Mouse (Mus musculus) cerebellum, adult 11 months (tissue): ENCODE measurements at regions not wholly inside any gene's neighbourhood (a gene's known extent, or its start where the extent isn't known, plus 50 kb on each side); places are given as distances from the start of the nearest gene placed in this dataset.

ENCODE experiments used
- DNase-seq: peaks from one replicate; pipeline ENCODE4 v3.0.0; 2022

GRCm38 (mm10) chr1:184605666-184606065 is 126.8 kb downstream of the Hlx start:
- no peak for DNase-seq

GRCm38 (mm10) chr1:184603136-184603535 is 129.3 kb downstream of the Hlx start:
- no peak for DNase-seq

- no peak for DNase-seq
Observed at GRCm38 (mm10) chr1:184595449-184595848, 137.0 kb downstream of the Hlx start.

GRCm38 (mm10) chr1:184590634-184591033 is 141.8 kb downstream of the Hlx start:
- no peak for DNase-seq

GRCm38 (mm10) chr1:184589277-184589676 is 143.1 kb downstream of the Hlx start:
- DNase-seq, result no peak

GRCm38 (mm10) chr1:184584505-184584874 is 147.9 kb downstream of the Hlx start:
- no peak for DNase-seq

GRCm38 (mm10) chr1:184583751-184584504 is 148.5 kb downstream of the Hlx start:
- no peak for DNase-seq

- no peak for DNase-seq
Observed at GRCm38 (mm10) chr1:184579475-184579874, 152.9 kb downstream of the Hlx start.

- DNase-seq, result no peak
Observed at GRCm38 (mm10) chr1:184576527-184576926, 155.9 kb downstream of the Hlx start.

- DNase-seq, result no peak
Observed at GRCm38 (mm10) chr1:184573325-184573724, 159.1 kb downstream of the Hlx start.

GRCm38 (mm10) chr1:184570681-184571080 is 161.7 kb downstream of the Hlx start:
- no peak for DNase-seq

- DNase-seq, result no peak
Observed at GRCm38 (mm10) chr1:184562926-184563325, 169.5 kb downstream of the Hlx start.

GRCm38 (mm10) chr1:184562239-184562638 is 170.2 kb downstream of the Hlx start:
- DNase-seq, result no peak

- no peak for DNase-seq
Observed at GRCm38 (mm10) chr1:184559543-184559942, 172.9 kb downstream of the Hlx start.

- DNase-seq, result no peak
Observed at GRCm38 (mm10) chr1:184553791-184554190, 178.6 kb downstream of the Hlx start.

- DNase-seq, result no peak
Observed at GRCm38 (mm10) chr1:184550491-184550890, 181.9 kb downstream of the Hlx start.

- DNase-seq, result no peak
Observed at GRCm38 (mm10) chr1:184547650-184548235, 184.7 kb downstream of the Hlx start.

GRCm38 (mm10) chr1:184546140-184546661 is 186.2 kb downstream of the Hlx start:
- no peak for DNase-seq

GRCm38 (mm10) chr1:184545111-184545510 is 187.3 kb downstream of the Hlx start:
- DNase-seq, result no peak

GRCm38 (mm10) chr1:184542321-184543115 is 189.9 kb downstream of the Hlx start:
- DNase-seq, result no peak

GRCm38 (mm10) chr1:184539818-184540217 is 192.6 kb downstream of the Hlx start:
- DNase-seq, result no peak

- no peak for DNase-seq
Observed at GRCm38 (mm10) chr1:184536311-184537200, 195.9 kb downstream of the Hlx start.

- no peak for DNase-seq
Observed at GRCm38 (mm10) chr1:184535691-184536090, 196.7 kb downstream of the Hlx start.
